Mouse (Mus musculus) MEL (cell line): ENCODE measurements around the gene Pcdh9. TPM values are rescaled to one million over a fixed set of nuclear protein-coding genes. Genes with fewer than 3 reads are reported as not detected.

Source experiments
- DNase-seq: peaks from one replicate; pipeline ENCODE4 v3.0.0; 2011; ENCODE audit warnings: low read depth, low spot score
- H3K27ac ChIP-seq: 2 replicates; pipeline ENCODE4 v1.5.1; 2012; ENCODE audit warnings: low read depth, mild to moderate bottlenecking, control low read depth, low read length, moderate library complexity; ENCODE audit not compliant: control insufficient read depth
- H3K27me3 ChIP-seq, 2 experiments: fragments of 150-350 bp in 1 of 2; sonication (generic) in 1 of 2; 2 replicates each; pipeline ENCODE4 v1.6.1; 2012; ENCODE audit warnings: low read length in 2 of 2, mild to moderate bottlenecking in 2 of 2, improper control_type of control experiment in 1 of 2, moderate library complexity in 1 of 2; ENCODE audit not compliant: insufficient read depth in 2 of 2, control insufficient read depth in 1 of 2
- H3K36me3 ChIP-seq, 2 experiments: 2 replicates each; pipeline ENCODE4 v1.6.1; 2012 to 2014; ENCODE audit warnings: low read length in 2 of 2, improper control_type of control experiment in 1 of 2, inconsistent platforms in 1 of 2, mild to moderate bottlenecking in 1 of 2; ENCODE audit not compliant: insufficient read depth in 2 of 2, control insufficient read depth in 1 of 2
- H3K4me1 ChIP-seq, 2 experiments: fragments of 150-350 bp in 1 of 2; sonication (generic) in 1 of 2; 2 replicates each; pipeline ENCODE4 v1.6.1; 2012; ENCODE audit warnings: low read length in 2 of 2, improper control_type of control experiment in 1 of 2, mild to moderate bottlenecking in 1 of 2; ENCODE audit not compliant: insufficient read depth in 2 of 2, control insufficient read depth in 1 of 2
- H3K4me3 ChIP-seq, 2 experiments: fragments of 150-350 bp in 1 of 2; sonication (generic) in 1 of 2; 2 replicates each; pipeline ENCODE4 v1.5.1; 2012; ENCODE audit warnings: low read depth in 2 of 2, low read length in 2 of 2, mild to moderate bottlenecking in 2 of 2, moderate library complexity in 2 of 2, control low read depth in 1 of 2, improper control_type of control experiment in 1 of 2; ENCODE audit not compliant: control insufficient read depth in 1 of 2, insufficient read depth in 1 of 2
- H3K79me2 ChIP-seq: 2 replicates; pipeline ENCODE4 v1.6.1; 2012; ENCODE audit warnings: mild to moderate bottlenecking, low read length, moderate library complexity; ENCODE audit not compliant: control insufficient read depth, poor library complexity, insufficient read depth
- H3K9ac ChIP-seq: 2 replicates; pipeline ENCODE4 v1.6.1; 2012; ENCODE audit warnings: low read depth, mild to moderate bottlenecking, control low read depth, low read length, moderate library complexity; ENCODE audit not compliant: control insufficient read depth, poor library complexity, severe bottlenecking
- H3K9me3 ChIP-seq: fragments of 150-350 bp; sonication (generic); replicated peaks from 2 replicates; pipeline ENCODE4 v1.6.1; 2012; ENCODE audit warnings: mild to moderate bottlenecking, low read length, improper control_type of control experiment, moderate library complexity; ENCODE audit not compliant: insufficient read depth
- BHLHE40 ChIP-seq: IDR thresholded peaks from 2 replicates; pipeline ENCODE4 v1.6.1; 2012; ENCODE audit warnings: low read depth, mild to moderate bottlenecking, inconsistent platforms, low read length, improper control_type of control experiment, borderline replicate concordance
- CHD1 ChIP-seq: IDR thresholded peaks from 2 replicates; pipeline ENCODE4 v1.6.1; 2012; ENCODE audit warnings: low read depth, mild to moderate bottlenecking, inconsistent platforms, low read length, improper control_type of control experiment
- CTCF ChIP-seq, 3 experiments: IDR thresholded peaks in 2 of 3; conservative IDR thresholded peaks in 1 of 3; 2 replicates each; pipeline ENCODE4 v1.5.1; 2011 to 2012; ENCODE audit warnings: low read length in 3 of 3, low read depth in 2 of 3, mild to moderate bottlenecking in 2 of 3, improper control_type of control experiment in 1 of 3, inconsistent platforms in 1 of 3, mixed read lengths in 1 of 3, moderate library complexity in 1 of 3; ENCODE audit not compliant: control insufficient read depth in 1 of 3, insufficient read depth in 1 of 3, poor library complexity in 1 of 3, severe bottlenecking in 1 of 3
- E2F4 ChIP-seq: IDR thresholded peaks from 2 replicates; pipeline ENCODE4 v1.6.1; 2011; ENCODE audit warnings: low read depth, low read length, improper control_type of control experiment, borderline replicate concordance
- ELF1 ChIP-seq: IDR thresholded peaks from 2 replicates; pipeline ENCODE4 v1.6.1; 2014; ENCODE audit warnings: low read depth, mild to moderate bottlenecking, inconsistent platforms, low read length, improper control_type of control experiment, moderate library complexity
- EP300 ChIP-seq, 2 experiments: IDR thresholded peaks; 2 replicates each; pipeline ENCODE4 v1.6.1; 2011; ENCODE audit warnings: improper control_type of control experiment in 2 of 2, low read length in 2 of 2, low read depth in 1 of 2, mild to moderate bottlenecking in 1 of 2
- ETS1 ChIP-seq: IDR thresholded peaks from 2 replicates; pipeline ENCODE4 v1.6.1; 2012; ENCODE audit warnings: low read depth, mild to moderate bottlenecking, inconsistent platforms, low read length, improper control_type of control experiment, moderate library complexity
- GABPA ChIP-seq: IDR thresholded peaks from 2 replicates; pipeline ENCODE4 v1.6.1; 2012; ENCODE audit warnings: low read depth, mild to moderate bottlenecking, inconsistent platforms, low read length, improper control_type of control experiment, moderate library complexity
- GATA1 ChIP-seq: IDR thresholded peaks from 2 replicates; pipeline ENCODE4 v1.6.1; 2011; ENCODE audit warnings: low read depth, low read length, improper control_type of control experiment
- HCFC1 ChIP-seq: IDR thresholded peaks from 2 replicates; pipeline ENCODE4 v1.6.1; 2012; ENCODE audit warnings: low read depth, mild to moderate bottlenecking, inconsistent platforms, low read length, improper control_type of control experiment, moderate library complexity
- MAFK ChIP-seq: IDR thresholded peaks from 2 replicates; pipeline ENCODE4 v1.6.1; 2011; ENCODE audit warnings: low read depth, mild to moderate bottlenecking, low read length, improper control_type of control experiment, borderline replicate concordance
- MAZ ChIP-seq: IDR thresholded peaks from 2 replicates; pipeline ENCODE4 v1.6.1; 2012; ENCODE audit warnings: low read depth, mild to moderate bottlenecking, inconsistent platforms, low read length, improper control_type of control experiment
- MXI1 ChIP-seq: IDR thresholded peaks from 2 replicates; pipeline ENCODE4 v1.6.1; 2011; ENCODE audit warnings: mild to moderate bottlenecking, low read depth, low read length, improper control_type of control experiment
- POLR2A ChIP-seq, 2 experiments: IDR thresholded peaks; 2 replicates each; pipeline ENCODE4 v1.6.1; 2011 to 2012; ENCODE audit warnings: low read length in 2 of 2, mild to moderate bottlenecking in 2 of 2, control low read depth in 1 of 2, improper control_type of control experiment in 1 of 2, low read depth in 1 of 2, moderate library complexity in 1 of 2; ENCODE audit not compliant: control insufficient read depth in 1 of 2, insufficient read depth in 1 of 2, poor library complexity in 1 of 2
- POLR2AphosphoS2 ChIP-seq: IDR thresholded peaks from 2 replicates; pipeline ENCODE4 v1.6.1; 2011; ENCODE audit warnings: low read length, improper control_type of control experiment
- POLR2AphosphoS5 ChIP-seq: IDR thresholded peaks from 2 replicates; pipeline ENCODE4 v1.6.1; 2012; ENCODE audit warnings: low read depth, borderline replicate concordance, mild to moderate bottlenecking, inconsistent platforms, low read length, moderate library complexity, mixed read lengths
- RCOR1 ChIP-seq: IDR thresholded peaks from 2 replicates; pipeline ENCODE4 v1.6.1; 2012; ENCODE audit warnings: low read depth, mild to moderate bottlenecking, inconsistent platforms, low read length, improper control_type of control experiment
- SMC3 ChIP-seq: IDR thresholded peaks from 2 replicates; pipeline ENCODE4 v1.6.1; 2011; ENCODE audit warnings: low read depth, low read length, improper control_type of control experiment
- TCF12 ChIP-seq: IDR thresholded peaks from 2 replicates; pipeline ENCODE4 v1.6.1; 2014; ENCODE audit warnings: low read depth, mild to moderate bottlenecking, inconsistent platforms, low read length, improper control_type of control experiment, moderate library complexity
- USF1 ChIP-seq: IDR thresholded peaks from 2 replicates; pipeline ENCODE4 v1.6.1; 2014; ENCODE audit warnings: low read depth, mild to moderate bottlenecking, inconsistent platforms, low read length, improper control_type of control experiment, moderate library complexity
- polyA plus RNA-seq, 2 experiments: library from polyadenylated mRNA; stranded (reverse) in 1 of 2; unstranded in 1 of 2; fragments of >175 nt in 1 of 2; fragments of >200 nt in 1 of 2; gene quantifications; 2 replicates each; pipeline versions ENCODE4 v1.2.1 to v1.2.4; 2012; ENCODE audit warnings: low replicate concordance in 2 of 2, low read depth in 1 of 2; ENCODE audit not compliant: insufficient read length in 2 of 2, insufficient read depth in 1 of 2, missing spikeins in 1 of 2
- total RNA-seq: library from RNA; depleted of rRNA; stranded (reverse); fragments of 300-350 nt; gene quantifications from 2 replicates; pipeline ENCODE4 v1.2.3, GENCODE M21; 2012

Pcdh9 gene
- total and polyA plus RNA-seq, 3 experiments: not detected

DNA sequence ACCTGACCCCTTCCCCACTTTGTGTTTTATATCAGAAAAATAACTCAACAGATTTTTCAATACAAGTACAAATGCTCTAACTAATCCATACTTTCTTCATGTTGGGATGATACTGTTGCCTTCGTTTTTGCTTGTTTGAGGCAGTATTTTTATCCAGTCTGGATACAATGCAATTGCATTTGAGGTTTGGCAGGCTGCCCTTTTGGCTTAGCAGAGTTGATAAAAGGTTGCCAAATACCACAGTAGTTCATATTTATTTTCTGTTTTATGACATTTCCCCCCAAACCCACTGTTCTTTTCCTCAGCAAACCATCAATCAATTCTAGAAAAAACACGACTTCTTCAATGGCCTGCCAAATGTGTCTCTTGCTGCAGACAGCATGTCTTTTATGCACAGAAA, 415.5 kb downstream of the Pcdh9 start:
- H3K36me3 ChIP-seq: peaks cover 0 to 3% of the 10 kb centered on the region in 2 experiments; a peak in 1 of 4 replicates
- H3K27ac ChIP-seq: no peak overlapping the region
- H3K9ac ChIP-seq: no peak overlapping the region
- no peaks in the 10 kb centered on the region for H3K9me3 ChIP-seq
- H3K4me1 ChIP-seq: no peaks in the 10 kb centered on the region
- TF ChIP-seq TCF12 (0 out of 2 replicates have a peak, but pooled peaks have one; percentile 11), POLR2A (IDR thresholded peaks at IDR 0.05; ENCODE audit: control insufficient read depth in 1 of 2, insufficient read depth in 1 of 2, low read depth in 1 of 2, low read length in 2 of 2, poor library complexity in 1 of 2) (no peak), MAZ (no peak), GABPA (no peak), MAFK (0 out of 2 replicates have a peak, but pooled peaks have one; percentile 17), GATA1 (peak; percentile 58; the same call in 1 of the 2 replicates), BHLHE40 (no peak), RCOR1 (peak; percentile 69; the same call in 1 of the 2 replicates), CHD1 (no peak), USF1 (no peak), ETS1 (no peak), POLR2AphosphoS2 (no peak), HCFC1 (no peak), EP300 (IDR thresholded peaks at IDR 0.05; ENCODE audit: low read depth in 1 of 2, low read length in 2 of 2) (peak; percentile 18 to 54; a peak in 2 of 4 replicates), CTCF (IDR thresholded peaks at IDR 0.05 in 2 of 3, conservative IDR thresholded peaks at IDR 0.05 in 1 of 3; ENCODE audit: control insufficient read depth in 1 of 3, insufficient read depth in 1 of 3, low read depth in 2 of 3, low read length in 3 of 3, poor library complexity in 1 of 3, severe bottlenecking in 1 of 3) (no peak), SMC3 (no peak)
- peak; percentile 71 for DNase-seq
- H3K79me2 ChIP-seq: no peaks in the 10 kb centered on the region
- no peak overlapping the region for H3K4me3 ChIP-seq
- H3K27me3 ChIP-seq: no peaks in the 10 kb centered on the region

DNA sequence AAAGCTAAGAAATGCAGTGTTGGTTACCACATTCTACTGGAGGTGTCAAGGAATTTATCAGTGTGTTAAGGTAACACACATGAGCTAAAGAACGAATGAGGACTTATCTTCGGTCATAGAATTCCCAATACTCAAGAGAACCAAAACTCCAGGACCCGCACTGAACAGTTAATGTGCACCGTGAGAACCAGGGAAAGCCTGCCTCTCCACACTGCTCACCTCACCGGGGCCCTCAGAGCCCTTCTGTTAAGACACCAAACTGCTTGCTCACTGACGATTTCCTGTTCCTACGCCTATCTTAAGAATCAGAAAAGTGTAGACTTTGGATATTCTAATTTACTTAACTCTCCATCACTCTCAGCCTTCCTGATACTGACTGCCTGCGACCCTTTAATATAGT, 418.0 kb downstream of the Pcdh9 start:
- Histone ChIP-seq H3K27ac (no peak overlapping the region), H3K4me1 (no peaks in the 10 kb centered on the region), H3K79me2 (no peaks in the 10 kb centered on the region), H3K9me3 (no peaks in the 10 kb centered on the region), H3K4me3 (no peak overlapping the region), H3K9ac (no peak overlapping the region), H3K36me3 (peaks cover 0 to 3% of the 10 kb centered on the region in 2 experiments; a peak in 1 of 4 replicates), H3K27me3 (no peaks in the 10 kb centered on the region)
- no peak for TF ChIP-seq MAFK
- TF ChIP-seq ELF1: no peak
- no peak for TF ChIP-seq POLR2AphosphoS5
- TF ChIP-seq TCF12: no peak
- no peak for TF ChIP-seq E2F4
- TF ChIP-seq MXI1: no peak
- no peak for DNase-seq
